In genomic region chr14:122083499-122083898, GRCm38 (mm10) we compare ENCODE assay signal across 21 mouse cellular contexts. TPM values are rescaled to one million over a fixed set of nuclear protein-coding genes. Genes with fewer than 3 reads are reported as not detected.
"Had no signal": no experiment of that assay in that cellular context is flagged by ENCODE, and none has a peak within 500 bp of the region (broad histone marks: within the 10 kb centered on the region; RNA-seq: fewer than 3 reads in every experiment).

No protein-coding gene starts in this region.

- H3K9ac ChIP-seq: neural tube, embryonic 13.5 days; neural tube, embryonic 15.5 days; stomach, embryonic 15.5 days had no signal

- H3K4me3 ChIP-seq: neural tube, embryonic 13.5 days; neural tube, embryonic 15.5 days; stomach, embryonic 15.5 days had no signal

- H3K4me2 ChIP-seq: neural tube, embryonic 13.5 days; neural tube, embryonic 15.5 days; stomach, embryonic 15.5 days had no signal

- H3K4me1 ChIP-seq: neural tube, embryonic 13.5 days; neural tube, embryonic 15.5 days; stomach, embryonic 15.5 days had no signal

- H3K9me3 ChIP-seq: neural tube, embryonic 15.5 days; stomach, embryonic 15.5 days had no signal

- H3K27me3 ChIP-seq: neural tube, embryonic 13.5 days; neural tube, embryonic 15.5 days; stomach, embryonic 15.5 days had no signal

- H3K36me3 ChIP-seq: neural tube, embryonic 13.5 days; neural tube, embryonic 15.5 days; stomach, embryonic 15.5 days had no signal

- H3K27ac ChIP-seq: neural tube, embryonic 13.5 days; neural tube, embryonic 15.5 days; stomach, embryonic 15.5 days; stomach, postnatal 0 days had no signal

- DNase-seq: retina, postnatal 1 day; right cerebral cortex, adult 18-20 months; right cerebral cortex, postnatal 14 days; right cerebral cortex, postnatal 25 days; right cerebral cortex, postnatal 4 days; spleen, adult 18-20 months; thymus, adult 18-20 months; thymus, adult 2 months; thymus, postnatal 14 days; thymus, postnatal 25 days; thymus, postnatal 36 days; thymus, postnatal 4 days had no signal

RNA-seq across cellular contexts. Expression of gene Timm8a2, which starts 49.0 kb away (rescaled TPM):
- polyA plus RNA-seq: neural tube, embryonic 13.5 days; neural tube, embryonic 14.5 days; neural tube, embryonic 15.5 days; small intestine, adult 2 months; stomach, embryonic 14.5 days; stomach, embryonic 15.5 days; stomach, embryonic 16.5 days; stomach, postnatal 0 days; urinary bladder, adult 2 months had no signal
